Mouse (Mus musculus) brain, embryonic 14.5 days (tissue): ENCODE measurements around the gene Gtf3a.

Experiments
- CTCF ChIP-seq: fragments of 200-500 bp; IDR thresholded peaks from 2 replicates; pipeline ENCODE4 v1.5.1; 2012; ENCODE audit warnings: inconsistent platforms, mild to moderate bottlenecking, moderate library complexity, borderline replicate concordance; ENCODE audit not compliant: insufficient read depth, insufficient read length; ENCODE audit errors: extremely low read depth
- POLR2A ChIP-seq: fragments of 200-500 bp; IDR thresholded peaks from 2 replicates; pipeline ENCODE4 v1.6.1; 2012; ENCODE audit warnings: mild to moderate bottlenecking, inconsistent platforms, borderline replicate concordance; ENCODE audit not compliant: poor library complexity, insufficient read depth, insufficient read length, severe bottlenecking; ENCODE audit errors: extremely low read depth

GRCm38 (mm10) chr5:146931422-146931821 lies 17.0 kb upstream of the Gtf3a start:
- TF ChIP-seq POLR2A (no peak), CTCF (no peak)
